Mouse (Mus musculus): ENCODE results near the gene Plekha7. TPM values are rescaled to one million over a fixed set of nuclear protein-coding genes. Genes with fewer than 3 reads are reported as not detected.

Plekha7 gene
- polyA plus RNA-seq, 1 experiment from 2014 or later: 0.23 TPM

DNA sequence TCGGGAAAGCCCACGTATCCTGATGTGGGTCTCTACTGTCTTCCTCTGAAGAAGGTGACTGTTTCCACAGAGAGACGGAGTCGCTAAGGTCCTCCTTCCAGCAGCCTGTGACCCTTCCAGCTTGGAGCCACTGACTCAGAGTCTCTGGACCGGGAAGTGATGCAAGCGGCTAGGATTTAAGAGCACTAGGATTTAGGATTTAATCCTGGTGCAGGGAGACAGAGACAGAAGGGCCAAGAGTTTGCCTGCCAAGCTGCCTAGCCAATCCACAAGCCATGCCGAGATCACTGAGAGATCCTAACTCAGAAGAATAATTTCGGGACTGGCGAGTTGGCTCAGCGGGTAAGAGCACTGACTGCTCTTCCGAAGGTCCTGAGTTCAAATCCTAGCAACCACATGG is 59.6 kb downstream of the Plekha7 start:
- Histone ChIP-seq H3K27ac (no peak overlapping the region), H3K36me3 (ENCODE audit: inconsistent target) (no peaks in the 10 kb centered on the region), H3K4me3 (ENCODE audit: inconsistent target) (no peak overlapping the region), H3K79me2 (ENCODE audit: inconsistent target) (no peaks in the 10 kb centered on the region)
- WGBS (ENCODE audit: missing documents): 95% methylated on average over 9 of the region's 11 CpGs

DNA sequence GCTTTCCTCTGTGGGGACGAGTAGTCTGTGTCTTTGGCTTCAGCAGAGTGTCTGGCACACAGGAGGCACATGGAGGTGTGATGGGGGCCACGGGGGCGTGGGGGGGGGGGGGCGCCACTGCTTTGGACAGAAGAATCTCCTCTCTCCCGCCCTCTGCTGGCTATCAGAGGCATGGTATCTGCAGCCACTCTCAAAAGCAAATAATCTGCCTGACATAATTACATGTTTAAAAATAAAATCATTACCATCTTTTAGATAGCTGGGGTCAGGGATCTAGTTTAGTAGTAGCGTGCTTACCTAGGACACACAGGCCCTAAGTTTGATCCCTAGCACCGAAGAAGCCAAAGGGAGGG is 60.8 kb downstream of the Plekha7 start:
- no peaks in the 10 kb centered on the region for H3K79me2 ChIP-seq (ENCODE audit: inconsistent target)
- no peaks in the 10 kb centered on the region for H3K36me3 ChIP-seq (ENCODE audit: inconsistent target)
- WGBS (ENCODE audit: missing documents): 2% methylated on average over 5 of the region's 7 CpGs
- H3K4me3 ChIP-seq (ENCODE audit: inconsistent target): no peak overlapping the region
- no peak overlapping the region for H3K27ac ChIP-seq

DNA sequence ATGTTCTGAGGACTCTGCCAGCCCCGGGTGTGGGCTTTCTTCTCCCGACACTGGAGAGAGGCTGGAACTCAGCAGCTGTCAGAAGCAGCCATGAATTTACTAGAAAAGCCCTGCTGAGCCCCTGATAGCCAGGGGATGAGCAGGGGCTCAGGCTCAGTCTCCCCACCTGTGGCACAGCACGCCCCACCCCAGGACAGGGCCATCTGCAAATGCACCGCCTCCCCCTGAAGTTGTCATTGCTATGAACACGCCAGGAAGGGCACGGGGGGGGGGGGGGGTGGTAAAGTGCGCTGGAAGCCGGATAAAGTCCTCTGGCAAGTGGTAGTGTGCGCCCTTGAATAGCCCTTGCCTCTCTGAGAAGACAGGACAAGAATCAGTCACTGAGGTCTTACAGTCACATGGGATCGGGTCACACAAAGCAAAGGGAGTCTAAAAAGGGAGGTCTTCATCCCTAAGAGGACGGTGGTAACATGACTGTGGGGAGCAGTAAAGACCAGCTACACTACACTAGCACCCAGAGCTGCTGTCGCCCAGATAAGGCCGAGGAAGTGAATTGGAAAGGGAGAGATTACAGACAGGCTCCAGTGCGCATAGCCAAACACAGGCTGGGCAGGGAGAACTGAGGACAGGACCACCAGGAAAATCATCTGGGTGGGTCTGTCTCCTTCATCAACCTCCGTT is 61.3 kb downstream of the Plekha7 start:
- Histone ChIP-seq H3K27ac (no peak overlapping the region), H3K36me3 (ENCODE audit: inconsistent target) (no peaks in the 10 kb centered on the region), H3K4me3 (ENCODE audit: inconsistent target) (no peak overlapping the region), H3K79me2 (ENCODE audit: inconsistent target) (no peaks in the 10 kb centered on the region)
- WGBS (ENCODE audit: missing documents): 28% methylated on average over 12 of the region's 15 CpGs

DNA sequence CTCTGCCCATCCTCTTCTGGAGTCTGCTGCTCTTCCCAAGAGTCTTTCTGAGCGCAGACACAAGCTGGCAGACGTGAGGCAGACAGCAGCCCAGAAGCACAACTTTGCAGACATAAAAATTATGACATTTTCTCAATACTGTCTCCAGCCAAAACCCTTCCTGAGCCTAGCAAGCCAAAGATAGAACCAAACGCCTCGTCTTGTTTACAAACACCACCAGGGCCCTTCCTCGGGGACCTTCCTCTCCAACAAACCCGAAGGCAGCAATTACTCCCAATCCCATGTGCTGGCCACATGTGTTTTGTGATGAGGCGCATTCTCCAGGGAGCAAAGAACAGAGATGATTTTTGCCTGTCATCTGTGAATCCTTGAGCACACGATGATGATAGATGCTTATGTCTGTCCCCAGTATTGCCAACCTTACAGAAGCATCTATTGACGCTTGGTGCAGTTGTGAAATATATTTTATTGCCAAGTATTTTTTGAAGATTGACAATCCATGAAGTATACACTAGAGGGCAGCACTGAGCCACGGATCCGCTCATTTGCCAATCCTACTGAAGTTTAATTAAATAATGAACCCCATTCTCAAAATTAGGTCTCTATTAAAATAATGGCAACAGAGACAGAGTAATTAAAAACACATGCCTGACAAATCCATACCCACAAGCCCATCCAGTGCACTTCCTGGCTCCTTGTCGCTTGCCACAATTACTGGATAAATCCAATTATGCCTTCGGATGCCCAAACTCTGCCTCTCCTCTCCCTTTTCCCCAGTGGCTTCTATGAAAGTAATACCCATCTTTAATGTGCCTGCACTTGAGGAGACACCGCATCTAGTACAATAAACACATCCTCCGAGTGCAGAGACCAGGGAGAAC is 62.1 kb downstream of the Plekha7 start:
- 43% methylated on average over 15 of the region's 15 CpGs for WGBS (ENCODE audit: missing documents)
- Histone ChIP-seq H3K4me3 (ENCODE audit: inconsistent target) (no peak overlapping the region), H3K36me3 (ENCODE audit: inconsistent target) (no peaks in the 10 kb centered on the region), H3K27ac (no peak overlapping the region), H3K79me2 (ENCODE audit: inconsistent target) (no peaks in the 10 kb centered on the region)

DNA sequence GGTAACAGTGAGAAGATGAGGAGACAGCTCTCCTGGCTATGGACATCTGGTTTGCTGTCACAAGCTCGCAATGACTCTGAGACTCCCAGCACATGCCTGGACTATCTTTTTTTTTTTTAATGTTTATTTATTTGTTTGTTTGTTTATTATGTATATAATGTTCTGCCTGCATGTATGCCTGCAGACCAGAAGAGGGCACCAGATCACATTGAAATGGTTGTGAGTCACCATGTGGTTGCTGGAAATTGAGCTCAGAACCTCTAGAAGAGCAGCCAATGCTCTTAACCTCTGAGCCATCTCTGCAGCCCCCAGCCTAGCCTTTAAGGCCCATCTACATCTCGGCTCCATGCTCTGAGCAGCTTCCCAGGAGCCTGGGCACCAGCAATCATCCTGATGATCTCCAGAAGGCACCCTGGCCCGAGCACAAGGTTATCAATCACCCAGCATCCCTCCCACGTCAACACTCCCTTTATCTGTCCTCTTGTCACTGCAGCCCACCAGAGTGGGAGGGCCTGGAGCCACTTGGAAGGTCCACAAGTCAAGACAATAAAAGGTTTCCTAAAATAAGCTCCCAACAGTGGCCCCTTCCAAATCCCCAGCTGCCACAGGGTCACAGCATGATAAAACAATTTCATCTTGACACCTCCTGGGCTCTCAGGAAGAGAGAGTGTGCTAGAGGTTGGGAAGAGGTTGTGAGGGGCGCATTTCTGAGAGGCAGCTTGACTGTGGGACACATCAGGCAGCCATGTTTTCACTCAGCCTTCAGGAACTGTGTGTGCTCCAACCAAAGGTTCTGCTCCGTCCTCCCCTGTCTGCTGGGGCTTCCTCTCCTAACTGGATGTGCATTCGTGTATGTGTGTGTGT is 63.6 kb downstream of the Plekha7 start:
- Histone ChIP-seq H3K27ac (no peak overlapping the region), H3K4me3 (ENCODE audit: inconsistent target) (no peak overlapping the region), H3K79me2 (ENCODE audit: inconsistent target) (no peaks in the 10 kb centered on the region), H3K36me3 (ENCODE audit: inconsistent target) (no peaks in the 10 kb centered on the region)
- WGBS (ENCODE audit: missing documents): 85% methylated on average over 7 of the region's 7 CpGs

DNA sequence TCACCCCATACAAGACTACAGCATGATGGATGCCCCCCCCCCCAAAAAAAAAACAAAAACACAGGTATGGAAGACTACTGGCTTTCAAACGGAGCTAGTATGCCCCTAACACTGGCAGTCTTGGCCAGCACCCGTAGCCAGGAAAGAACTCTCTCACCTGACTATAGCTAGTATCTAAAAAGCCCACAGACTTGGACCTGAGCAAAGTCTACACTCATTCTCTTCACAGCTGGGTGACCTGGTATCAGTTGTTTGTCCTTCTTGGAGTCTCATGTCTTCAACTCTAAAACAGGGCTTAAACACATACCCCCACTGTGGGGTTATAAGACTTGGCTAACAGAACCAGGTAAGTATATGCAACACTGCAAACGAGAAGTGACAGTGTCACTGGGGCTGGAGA is 65.4 kb downstream of the Plekha7 start:
- no peaks in the 10 kb centered on the region for H3K36me3 ChIP-seq (ENCODE audit: inconsistent target)
- H3K4me3 ChIP-seq (ENCODE audit: inconsistent target): no peak overlapping the region
- 86% methylated on average over 3 of the region's 3 CpGs for WGBS (ENCODE audit: missing documents)
- no peaks in the 10 kb centered on the region for H3K79me2 ChIP-seq (ENCODE audit: inconsistent target)
- no peak overlapping the region for H3K27ac ChIP-seq

DNA sequence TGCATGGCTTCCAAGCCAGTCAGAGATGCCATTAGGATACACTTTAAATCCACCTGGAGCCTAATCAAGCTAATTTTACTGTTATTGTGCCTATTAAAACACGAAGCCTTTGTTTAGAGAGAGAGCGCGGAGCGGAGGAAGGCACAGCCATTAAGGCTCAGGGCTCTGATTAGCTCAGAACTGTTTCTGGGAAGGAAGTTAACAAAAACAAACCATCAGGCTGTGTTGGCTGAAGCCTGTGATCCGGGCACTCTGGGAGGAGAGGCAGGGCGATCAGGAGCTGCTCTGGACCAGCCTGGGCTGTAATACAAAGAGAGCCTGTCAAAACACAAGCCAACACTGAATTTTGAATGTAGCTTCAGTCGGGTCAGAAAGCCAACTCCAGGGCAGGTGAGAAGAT is 66.6 kb downstream of the Plekha7 start:
- 61% methylated on average over 7 of the region's 7 CpGs for WGBS (ENCODE audit: missing documents)
- H3K36me3 ChIP-seq (ENCODE audit: inconsistent target): no peaks in the 10 kb centered on the region
- H3K79me2 ChIP-seq (ENCODE audit: inconsistent target): no peaks in the 10 kb centered on the region
- no peak overlapping the region for H3K27ac ChIP-seq
- no peak overlapping the region for H3K4me3 ChIP-seq (ENCODE audit: inconsistent target)

DNA sequence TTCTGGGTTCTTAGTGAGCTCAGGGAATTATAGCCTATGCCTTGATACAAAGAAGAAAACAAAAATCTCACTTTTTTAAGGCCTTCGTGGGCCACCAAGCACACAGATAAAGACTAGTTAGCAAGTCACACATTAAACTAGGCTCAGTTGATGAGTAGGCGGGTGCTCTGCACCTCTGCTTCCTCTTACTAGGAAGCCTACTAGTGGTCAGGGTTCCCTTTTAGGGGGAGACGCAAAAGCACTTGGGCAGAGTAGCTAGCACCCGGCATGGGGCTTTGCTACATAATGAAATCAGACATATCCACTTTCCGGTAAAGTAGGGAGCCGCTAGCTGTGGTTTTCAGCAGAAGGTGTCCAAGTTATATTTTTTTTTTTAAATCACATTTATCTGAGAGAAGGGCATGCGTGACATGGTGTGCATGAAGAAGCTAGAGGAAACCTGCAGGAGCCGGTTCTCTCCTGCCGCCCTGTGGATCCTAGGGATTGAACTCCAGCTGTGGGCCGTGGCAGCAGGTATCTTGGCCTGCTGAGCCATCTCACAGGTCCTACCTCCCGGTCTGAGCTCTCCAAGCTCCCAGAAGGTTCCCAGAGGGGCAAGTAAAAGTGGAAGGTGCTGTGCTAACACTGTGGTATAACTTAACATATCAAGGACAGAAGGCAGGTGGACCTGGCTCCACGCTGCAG is 67.2 kb downstream of the Plekha7 start:
- Histone ChIP-seq H3K36me3 (ENCODE audit: inconsistent target) (no peaks in the 10 kb centered on the region), H3K4me3 (ENCODE audit: inconsistent target) (no peak overlapping the region), H3K79me2 (ENCODE audit: inconsistent target) (no peaks in the 10 kb centered on the region), H3K27ac (no peak overlapping the region)
- WGBS (ENCODE audit: missing documents): 36% methylated on average over 11 of the region's 12 CpGs

DNA sequence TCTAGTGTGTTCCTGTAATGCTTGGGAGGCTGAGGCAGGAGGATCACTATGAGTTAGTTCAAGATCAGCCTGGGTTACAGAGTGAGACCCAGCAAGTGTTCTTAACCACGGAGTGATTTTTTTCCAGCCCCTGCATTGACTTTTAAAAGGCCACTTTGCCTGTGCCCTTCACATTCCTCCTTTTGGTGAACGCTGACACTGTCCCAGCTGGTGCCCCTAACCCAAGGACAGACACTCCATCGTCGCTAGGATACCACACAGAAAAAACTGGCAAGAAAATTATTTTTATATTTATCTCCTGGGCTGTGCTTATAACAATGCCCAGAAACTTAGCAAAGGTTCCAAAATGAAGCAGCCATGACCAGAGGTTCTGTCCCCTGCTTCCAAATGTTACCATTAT is 67.8 kb downstream of the Plekha7 start:
- Histone ChIP-seq H3K4me3 (ENCODE audit: inconsistent target) (no peak overlapping the region), H3K27ac (no peak overlapping the region), H3K79me2 (ENCODE audit: inconsistent target) (no peaks in the 10 kb centered on the region), H3K36me3 (ENCODE audit: inconsistent target) (no peaks in the 10 kb centered on the region)
- 91% methylated on average over 4 of the region's 4 CpGs for WGBS (ENCODE audit: missing documents)

DNA sequence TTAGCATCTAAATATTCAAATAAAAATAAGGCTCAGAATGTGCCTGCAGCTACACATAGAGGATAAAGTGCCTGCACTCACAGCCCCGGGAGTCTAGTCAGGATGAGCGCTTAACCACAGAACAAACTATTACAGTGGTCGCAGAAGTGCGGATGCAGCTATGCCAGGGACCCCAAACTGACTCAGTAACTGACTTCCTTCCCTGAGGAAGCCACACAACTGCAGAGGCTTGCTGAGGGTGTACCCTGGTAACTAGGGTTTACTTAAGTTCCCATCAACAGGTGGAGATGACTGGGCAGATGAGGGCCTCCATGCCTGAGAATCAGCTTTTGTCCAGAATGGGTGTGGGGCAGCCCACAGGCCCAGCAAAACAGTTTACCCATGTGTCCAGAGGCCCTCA is 69.9 kb downstream of the Plekha7 start:
- H3K27ac ChIP-seq: no peak overlapping the region
- H3K4me3 ChIP-seq (ENCODE audit: inconsistent target): no peak overlapping the region
- 12% methylated on average over 4 of the region's 4 CpGs for whole genome bisulfite sequencing (ENCODE audit: missing documents)
- H3K36me3 ChIP-seq (ENCODE audit: inconsistent target): no peaks in the 10 kb centered on the region
- H3K79me2 ChIP-seq (ENCODE audit: inconsistent target): no peaks in the 10 kb centered on the region

DNA sequence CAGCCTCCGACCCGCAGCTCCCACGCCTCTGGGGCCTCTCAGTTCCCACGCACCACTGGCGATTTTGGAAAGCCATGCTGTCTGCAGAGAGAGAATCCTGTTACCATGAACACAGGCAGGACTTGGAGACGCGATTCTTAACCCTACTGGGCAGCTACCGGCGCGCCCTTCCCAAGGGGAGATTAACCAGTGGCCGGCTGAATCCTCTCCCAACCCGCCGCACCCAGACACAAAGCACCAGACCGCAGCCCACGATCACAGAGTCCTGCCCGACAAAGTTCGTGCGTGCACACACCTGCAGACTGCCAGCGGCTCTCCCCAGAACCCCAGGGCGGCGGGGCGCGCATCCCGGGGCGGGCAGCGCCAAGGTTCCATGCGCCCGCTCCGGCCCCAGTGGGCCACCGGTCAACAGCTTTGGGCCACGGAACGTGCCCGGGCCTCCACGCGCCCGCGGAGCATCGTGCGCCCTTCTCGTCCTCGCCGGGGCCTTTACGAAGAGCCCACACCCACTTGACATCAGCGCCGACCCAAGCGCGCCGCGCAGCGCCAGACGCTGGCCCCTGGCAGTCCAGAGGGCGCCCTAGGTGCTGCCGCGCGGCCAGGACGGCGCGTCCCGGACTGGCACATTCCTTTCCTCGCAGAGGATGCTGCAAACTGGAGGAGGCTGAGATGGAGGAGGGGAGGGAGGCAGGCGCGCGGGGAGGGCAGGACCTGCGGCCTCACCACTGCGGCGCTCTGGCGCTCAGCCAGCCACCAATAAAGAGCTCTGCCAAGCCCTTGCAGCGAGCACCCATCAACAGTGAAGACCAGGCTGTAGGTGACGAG is 70.8 kb downstream of the Plekha7 start:
- H3K36me3 ChIP-seq (ENCODE audit: inconsistent target): no peaks in the 10 kb centered on the region
- no peaks in the 10 kb centered on the region for H3K79me2 ChIP-seq (ENCODE audit: inconsistent target)
- WGBS (ENCODE audit: missing documents): 3% methylated on average over 66 of the region's 69 CpGs
- no peak overlapping the region for H3K27ac ChIP-seq
- H3K4me3 ChIP-seq (ENCODE audit: inconsistent target): no peak overlapping the region

DNA sequence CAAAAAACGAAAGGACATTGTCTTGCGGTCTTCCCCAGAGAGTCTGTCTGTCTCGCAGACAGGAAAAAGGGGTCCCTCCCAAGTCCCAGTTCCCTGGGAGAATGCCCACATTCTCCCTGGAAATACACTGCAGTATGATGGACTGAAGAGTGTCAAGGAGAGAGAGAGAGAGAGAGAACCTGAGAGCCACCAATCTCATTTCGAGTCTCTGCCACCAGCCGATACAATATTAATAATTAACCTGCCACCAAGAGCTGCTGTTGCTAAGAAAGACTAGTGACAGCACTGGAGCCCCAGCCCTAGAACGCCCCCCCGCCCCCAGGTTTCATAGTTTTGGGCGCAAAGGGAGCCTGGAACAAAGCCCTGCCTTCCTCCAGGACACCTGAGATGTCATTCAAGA is 71.6 kb downstream of the Plekha7 start:
- no peak overlapping the region for H3K4me3 ChIP-seq (ENCODE audit: inconsistent target)
- WGBS (ENCODE audit: missing documents): 76% methylated on average over 6 of the region's 8 CpGs

DNA sequence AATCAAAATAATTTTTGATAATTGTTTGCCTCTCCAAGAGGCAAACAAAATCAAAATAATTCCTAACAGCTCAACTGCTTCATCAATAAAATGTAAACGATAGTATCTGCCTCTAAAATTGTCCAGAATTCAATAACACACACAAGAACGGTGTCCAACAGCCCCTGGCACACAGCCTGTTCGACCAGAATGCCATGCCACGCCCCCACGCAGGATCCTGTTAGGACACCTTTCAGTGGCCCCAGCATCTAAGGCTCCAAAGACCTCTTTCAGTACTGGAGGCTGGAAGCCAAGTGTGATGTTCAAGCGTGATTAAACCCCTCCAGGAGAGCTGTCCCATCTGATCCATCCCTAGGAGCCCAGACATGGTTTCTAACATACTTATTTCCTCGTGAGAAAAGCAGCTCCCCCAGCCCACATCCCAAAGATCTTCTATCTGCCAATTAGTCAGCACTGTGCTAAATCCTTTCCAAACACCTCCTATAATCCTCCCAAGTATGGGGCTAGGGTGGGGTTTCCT is 73.8 kb downstream of the Plekha7 start:
- Histone ChIP-seq H3K79me2 (ENCODE audit: inconsistent target) (no peaks in the 10 kb centered on the region), H3K4me3 (ENCODE audit: inconsistent target) (no peak overlapping the region), H3K36me3 (ENCODE audit: inconsistent target) (no peaks in the 10 kb centered on the region), H3K27ac (no peak overlapping the region)
- WGBS (ENCODE audit: missing documents): 87% methylated on average over 7 of the region's 7 CpGs

More for the DNA sequence above, 71.6 kb downstream of the Plekha7 start:
- Histone ChIP-seq H3K27ac (no peak overlapping the region), H3K36me3 (ENCODE audit: inconsistent target) (no peaks in the 10 kb centered on the region), H3K79me2 (ENCODE audit: inconsistent target) (no peaks in the 10 kb centered on the region)
